Mouse (Mus musculus): Measurements from ENCODE around the gene Th.

- TF ChIP-seq MAFK (IDR thresholded peaks at IDR 0.05; ENCODE audit: insufficient read depth, low read depth, low read length) (no peak), ZC3H11A (IDR thresholded peaks at IDR 0.05; ENCODE audit: borderline replicate concordance, low read depth, low read length) (no peak), ZNF384 (IDR thresholded peaks at IDR 0.05; ENCODE audit: low read depth, low read length) (no peak)
Measured at GRCm38 (mm10) chr7:142911682-142912081, 19.2 kb downstream of the Th start.

Data from ES-E14 (cell line).